Mouse (Mus musculus) C2C12 (cell line): Measurements from ENCODE around the gene Retreg1. TPM values are rescaled to one million over a fixed set of nuclear protein-coding genes. Genes with fewer than 3 reads are reported as not detected.

Source experiments
- H3K27me3 ChIP-seq: one replicate; pipeline ENCODE4 v1.6.1; 2011; ENCODE audit not compliant: control insufficient read depth, insufficient read depth, insufficient read length
- H3K36me3 ChIP-seq: one replicate; pipeline ENCODE4 v1.6.1; 2011; ENCODE audit not compliant: control insufficient read depth, insufficient read depth
- H3K4me3 ChIP-seq: one replicate; pipeline ENCODE4 v1.5.1; 2011; ENCODE audit warnings: mild to moderate bottlenecking, control low read depth; ENCODE audit not compliant: poor library complexity, insufficient read depth, severe bottlenecking
- H3K79me2 ChIP-seq: one replicate; pipeline ENCODE4 v1.6.1; 2011; ENCODE audit not compliant: control insufficient read depth, insufficient read depth
- H3K79me3 ChIP-seq: one replicate; pipeline ENCODE4 v1.6.1; 2011; ENCODE audit warnings: low read depth, control low read depth
- H3ac ChIP-seq: one replicate; pipeline ENCODE3; 2011; ENCODE audit warnings: low read depth; ENCODE audit not compliant: control insufficient read depth, insufficient read length
- CEBPB ChIP-seq: IDR thresholded peaks from one replicate; pipeline ENCODE4 v1.6.1; 2011; ENCODE audit warnings: low read depth, mild to moderate bottlenecking, control low read depth, moderate library complexity
- CTCF ChIP-seq: IDR thresholded peaks from one replicate; pipeline ENCODE4 v1.5.1; 2011; ENCODE audit not compliant: control insufficient read depth, insufficient read depth, insufficient read length
- FOSL1 ChIP-seq: IDR thresholded peaks from one replicate; pipeline ENCODE4 v1.8.0; 2011; ENCODE audit warnings: mild to moderate bottlenecking, low read length; ENCODE audit not compliant: poor library complexity, insufficient read depth, severe bottlenecking
- MAX ChIP-seq: IDR thresholded peaks from one replicate; pipeline ENCODE4 v1.6.1; 2011; ENCODE audit warnings: mild to moderate bottlenecking, control low read depth
- MYOD1 ChIP-seq: IDR thresholded peaks from one replicate; pipeline ENCODE4 v1.6.1; 2011; ENCODE audit warnings: low read depth; ENCODE audit not compliant: control insufficient read depth, insufficient read length
- MYOG ChIP-seq: IDR thresholded peaks from one replicate; pipeline ENCODE4 v1.6.1; 2011; ENCODE audit not compliant: control insufficient read depth, insufficient read length; ENCODE audit errors: extremely low read depth
- USF1 ChIP-seq: IDR thresholded peaks from one replicate; pipeline ENCODE4 v1.6.1; 2011; ENCODE audit warnings: low read depth, mild to moderate bottlenecking, control low read depth, moderate library complexity
- polyA plus RNA-seq: library from polyadenylated mRNA; unstranded; fragments of >200 nt; fragmentation: generic; extraction: Trizol; gene quantifications from one replicate; pipeline ENCODE4 v1.2.1, GENCODE M21; 2012; ENCODE audit warnings: missing spikeins

Retreg1 gene
- polyA plus RNA-seq, 1 experiment = 32.8 TPM

DNA sequence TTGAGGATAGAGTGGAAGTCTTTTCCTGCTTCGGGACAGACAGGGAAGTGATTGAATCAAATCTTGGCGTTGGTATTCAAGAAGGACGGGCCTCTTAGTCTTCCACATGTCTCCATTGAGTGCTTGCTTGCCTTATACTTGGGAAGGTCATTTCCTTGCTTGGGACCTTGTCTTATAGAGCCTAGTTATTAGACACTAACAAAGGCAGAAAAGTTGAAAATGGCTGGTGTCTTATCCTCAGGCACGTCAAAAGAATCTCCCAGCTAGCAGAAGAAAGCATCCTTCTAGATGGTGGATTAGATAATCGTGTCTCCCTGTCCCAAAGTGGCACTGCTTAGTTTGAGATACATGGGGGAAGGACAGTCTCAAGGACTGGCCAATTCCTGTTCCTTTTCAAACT lies 113.0 kb downstream of the Retreg1 start:
- H3K4me3 ChIP-seq = no peak overlapping the region
- H3ac ChIP-seq = no peak overlapping the region
- no peaks in the 10 kb centered on the region for H3K27me3 ChIP-seq
- TF ChIP-seq FOSL1 (no peak), MYOG (no peak), CEBPB (no peak), MAX (no peak), USF1 (no peak), MYOD1 (no peak), CTCF (no peak)
- H3K79me3 ChIP-seq = no peaks in the 10 kb centered on the region
- no peaks in the 10 kb centered on the region for H3K36me3 ChIP-seq
- peaks cover 46% of the 10 kb centered on the region for H3K79me2 ChIP-seq

DNA sequence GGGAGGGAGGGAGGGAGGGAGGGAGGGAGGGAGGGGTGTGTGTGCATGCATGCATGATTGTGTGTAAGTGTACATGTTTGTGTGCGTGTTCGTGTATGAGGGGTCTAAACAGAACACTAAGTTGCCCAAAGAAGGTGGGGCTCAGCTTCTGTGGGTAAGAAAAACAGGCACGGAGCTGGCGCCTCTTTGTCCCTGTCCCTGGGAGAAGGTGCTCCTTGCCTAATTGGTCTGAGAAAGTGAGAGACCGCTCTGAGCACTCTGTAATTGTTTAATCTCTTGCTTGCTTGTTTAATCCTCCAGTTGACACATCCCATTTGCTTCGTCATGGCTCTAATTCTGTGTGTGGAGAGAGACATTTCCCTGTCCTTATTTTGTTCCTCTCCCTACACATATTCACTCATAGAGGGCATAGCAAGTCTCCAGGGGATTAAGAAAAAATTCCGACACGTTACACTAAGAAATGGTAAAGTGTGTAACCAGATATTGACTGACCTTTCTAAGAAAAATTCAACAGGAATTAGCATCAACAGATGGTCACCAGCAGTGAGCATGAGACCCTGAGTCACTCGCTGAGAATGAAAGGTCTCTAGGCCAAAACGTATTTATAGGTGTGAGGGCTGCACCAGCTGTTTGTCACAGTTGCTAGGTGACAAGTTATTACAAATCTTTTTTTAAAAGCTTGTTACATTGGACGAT lies 113.6 kb downstream of the Retreg1 start:
- Histone ChIP-seq H3ac (no peak overlapping the region), H3K36me3 (no peaks in the 10 kb centered on the region), H3K79me2 (peaks cover 42% of the 10 kb centered on the region), H3K4me3 (no peak overlapping the region), H3K27me3 (no peaks in the 10 kb centered on the region), H3K79me3 (no peaks in the 10 kb centered on the region)
- no peak for TF ChIP-seq MYOG
- TF ChIP-seq MYOD1 = peak; percentile 93
- no peak for TF ChIP-seq FOSL1

DNA sequence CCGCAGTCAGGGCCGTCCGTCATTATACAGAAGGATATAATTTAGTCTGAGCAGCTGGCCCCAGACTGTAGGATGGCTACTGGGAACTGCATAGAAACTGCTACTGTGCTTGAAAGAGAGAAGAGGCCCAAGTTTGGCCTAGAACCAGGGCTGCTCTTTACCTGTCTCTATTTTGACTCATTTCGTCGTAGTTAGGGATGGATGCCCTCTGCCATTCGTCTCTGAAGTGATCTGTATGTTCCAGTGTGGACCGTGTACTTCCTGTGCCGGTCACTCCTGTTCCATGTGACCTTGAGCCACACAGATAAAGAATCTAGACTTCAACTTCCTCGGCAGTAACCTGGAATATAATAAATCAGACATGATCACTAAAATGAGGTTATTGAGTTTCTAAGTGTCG lies 114.7 kb downstream of the Retreg1 start:
- H3K4me3 ChIP-seq = no peak overlapping the region
- H3K27me3 ChIP-seq = no peaks in the 10 kb centered on the region
- H3K36me3 ChIP-seq = no peaks in the 10 kb centered on the region
- H3K79me2 ChIP-seq = peaks cover 41% of the 10 kb centered on the region
- no peak overlapping the region for H3ac ChIP-seq
- H3K79me3 ChIP-seq = no peaks in the 10 kb centered on the region
- TF ChIP-seq MYOG (no peak), MYOD1 (no peak), MAX (no peak), CTCF (no peak), USF1 (no peak), CEBPB (no peak), FOSL1 (no peak)

DNA sequence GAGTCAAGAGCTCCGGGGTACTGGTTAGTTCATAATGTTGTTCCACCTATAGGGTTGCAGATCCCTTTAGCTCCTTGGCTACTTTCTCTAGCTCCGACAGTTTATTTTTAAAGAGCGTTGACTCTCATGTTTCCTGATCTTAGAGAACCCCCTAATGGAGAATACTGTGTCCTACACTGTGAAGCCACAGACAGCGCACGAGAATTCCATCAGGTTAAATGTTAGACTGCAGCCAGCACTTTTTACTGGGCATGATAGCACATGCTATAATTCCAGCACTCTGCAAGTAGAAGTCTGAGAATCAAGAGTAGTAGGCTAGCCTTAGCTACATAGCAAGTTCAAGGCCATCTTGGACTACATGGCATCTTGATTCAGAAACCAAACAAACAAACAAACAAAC lies 116.4 kb downstream of the Retreg1 start:
- TF ChIP-seq MYOG = no peak
- no peak for TF ChIP-seq MAX
- no peak for TF ChIP-seq MYOD1
- TF ChIP-seq CTCF = no peak
- TF ChIP-seq FOSL1 = no peak
- TF ChIP-seq CEBPB = no peak
- no peak for TF ChIP-seq USF1
- H3K79me2 ChIP-seq = peaks cover 25% of the 10 kb centered on the region
- no peaks in the 10 kb centered on the region for H3K36me3 ChIP-seq
- no peaks in the 10 kb centered on the region for H3K79me3 ChIP-seq
- no peak overlapping the region for H3ac ChIP-seq
- no peaks in the 10 kb centered on the region for H3K27me3 ChIP-seq
- H3K4me3 ChIP-seq = no peak overlapping the region

DNA sequence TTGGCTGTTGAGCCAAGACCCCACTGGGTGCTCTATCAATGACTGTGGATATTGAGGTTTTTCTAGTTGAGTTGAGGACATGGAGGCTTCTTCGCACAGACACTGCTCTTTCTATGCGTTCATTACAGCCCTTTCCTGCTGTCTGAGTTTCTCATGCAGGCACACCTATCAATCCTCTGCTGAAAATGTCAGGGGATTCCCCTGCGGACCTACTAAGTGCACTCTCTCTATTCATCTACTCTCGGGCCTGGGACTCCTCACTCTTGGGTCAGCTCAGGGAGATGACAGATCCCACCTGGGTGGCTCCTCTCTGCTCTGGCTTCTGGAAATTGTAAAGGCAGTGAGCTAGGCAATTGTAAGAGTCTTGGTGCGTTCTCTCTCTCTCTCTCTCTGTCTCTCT lies 117.3 kb downstream of the Retreg1 start:
- TF ChIP-seq FOSL1 (no peak), MYOD1 (no peak), MAX (no peak), CEBPB (no peak), CTCF (no peak), USF1 (no peak), MYOG (no peak)
- no peak overlapping the region for H3K4me3 ChIP-seq

DNA sequence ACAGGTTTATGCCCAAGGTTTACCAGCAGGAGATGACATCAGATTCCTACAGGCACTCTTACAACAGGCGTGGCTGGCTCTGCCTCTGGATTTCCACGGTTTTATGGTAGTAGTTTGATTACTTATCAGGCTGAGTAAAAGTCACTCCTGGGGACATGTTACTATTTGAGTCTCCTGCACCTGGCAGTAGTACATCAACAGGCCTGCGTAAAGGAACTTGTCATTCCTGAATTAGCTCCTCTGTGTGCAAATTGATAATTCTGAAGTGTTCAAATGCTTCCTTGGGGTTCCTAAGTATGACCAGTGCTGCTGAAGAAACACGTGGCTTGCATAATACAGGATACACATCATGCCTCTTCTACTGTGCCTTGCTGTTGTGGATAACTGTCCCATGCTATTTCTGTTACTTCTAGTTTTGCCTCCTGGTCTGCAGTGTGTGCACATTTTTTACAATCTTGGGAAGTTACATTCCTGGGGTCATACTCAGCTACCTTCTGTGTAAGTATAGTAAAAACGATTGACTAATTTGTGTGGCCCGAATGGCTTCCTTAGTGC lies 123.3 kb downstream of the Retreg1 start:
- no peak overlapping the region for H3K4me3 ChIP-seq
- no peaks in the 10 kb centered on the region for H3K27me3 ChIP-seq
- H3K79me2 ChIP-seq = no peaks in the 10 kb centered on the region
- no peak overlapping the region for H3ac ChIP-seq
- H3K36me3 ChIP-seq = peaks cover 14% of the 10 kb centered on the region
- no peaks in the 10 kb centered on the region for H3K79me3 ChIP-seq
- peak; percentile 26 for TF ChIP-seq MYOD1
- no peak for TF ChIP-seq CTCF

More for the DNA sequence above, 117.3 kb downstream of the Retreg1 start:
- H3ac ChIP-seq = no peak overlapping the region
- H3K79me2 ChIP-seq = peaks cover 17% of the 10 kb centered on the region
- no peaks in the 10 kb centered on the region for H3K79me3 ChIP-seq
- no peaks in the 10 kb centered on the region for H3K27me3 ChIP-seq
- peaks cover 4% of the 10 kb centered on the region for H3K36me3 ChIP-seq
